Mouse (Mus musculus) liver, embryonic 11.5 days (tissue): ENCODE results near the gene Spon2. TPM values are rescaled to one million over a fixed set of nuclear protein-coding genes. Genes with fewer than 3 reads are reported as not detected.

Experiments
- ATAC-seq: fragments of 200-750 bp; cut with Nextera tagmentation; replicated peaks from 2 replicates; pipeline ENCODE4 v1.8.0; 2017; ENCODE audit warnings: moderate number of reproducible peaks, mild to moderate bottlenecking, moderate TSS enrichment, moderate library complexity; ENCODE audit not compliant: low FRiP score
- DNase-seq: peaks from one replicate; pipeline ENCODE4 v3.0.0-alpha.2; 2017; ENCODE audit warnings: low spot score
- H3K27ac ChIP-seq: fragments of 300-500 bp; sonication (generic); 2 replicates; pipeline ENCODE4 v1.5.1; 2014; ENCODE audit warnings: mild to moderate bottlenecking, low read depth, low read length, control low read depth
- H3K27me3 ChIP-seq: fragments of 300-500 bp; sonication (generic); replicated peaks from 2 replicates; pipeline ENCODE4 v1.6.1; 2014; ENCODE audit warnings: low read length, mixed read lengths; ENCODE audit not compliant: control insufficient read depth, insufficient read depth
- H3K36me3 ChIP-seq: fragments of 300-500 bp; sonication (generic); 2 replicates; pipeline ENCODE4 v1.6.1; 2014; ENCODE audit warnings: mild to moderate bottlenecking, low read length, moderate library complexity, mixed read lengths; ENCODE audit not compliant: control insufficient read depth, insufficient read depth
- H3K4me1 ChIP-seq: fragments of 300-500 bp; sonication (generic); replicated peaks from 2 replicates; pipeline ENCODE4 v1.6.1; 2014; ENCODE audit warnings: low read length, mixed read lengths; ENCODE audit not compliant: control insufficient read depth, insufficient read depth
- H3K4me2 ChIP-seq: fragments of 300-500 bp; sonication (generic); 2 replicates; pipeline ENCODE4 v1.6.1; 2014; ENCODE audit warnings: mild to moderate bottlenecking, control low read depth, moderate library complexity
- H3K4me3 ChIP-seq: fragments of 300-500 bp; sonication (generic); 2 replicates; pipeline ENCODE4 v1.5.1; 2014; ENCODE audit warnings: low read depth, low read length, control low read depth
- H3K9ac ChIP-seq: fragments of 300-500 bp; sonication (generic); 2 replicates; pipeline ENCODE4 v1.6.1; 2014; ENCODE audit warnings: low read depth, low read length, control low read depth
- H3K9me3 ChIP-seq: fragments of 300-500 bp; sonication (generic); 2 replicates; pipeline ENCODE4 v1.6.1; 2016; ENCODE audit warnings: low read length, inconsistent platforms, mixed read lengths; ENCODE audit not compliant: control insufficient read depth
- WGBS: fragments of 180-500 bp; shearing (Covaris S2); extraction: QIAGEN DNeasy Blood & Tissue Kit; methylation state at CpG from one replicate; pipeline ENCODE4 v1.1.7; 2014; 5-methylcytosine and 5-hydroxymethylcytosine counted together
- polyA plus RNA-seq: library from polyadenylated mRNA; unstranded; fragments of >200 nt; fragmentation: Nextera tagmentation; extraction: Ambion mirVana; gene quantifications from 2 replicates; pipeline ENCODE4 v1.2.1, GENCODE M21; 2014

Gene Spon2
- polyA plus RNA-seq, 1 experiment from 2014 or later: 7.5 TPM

DNA sequence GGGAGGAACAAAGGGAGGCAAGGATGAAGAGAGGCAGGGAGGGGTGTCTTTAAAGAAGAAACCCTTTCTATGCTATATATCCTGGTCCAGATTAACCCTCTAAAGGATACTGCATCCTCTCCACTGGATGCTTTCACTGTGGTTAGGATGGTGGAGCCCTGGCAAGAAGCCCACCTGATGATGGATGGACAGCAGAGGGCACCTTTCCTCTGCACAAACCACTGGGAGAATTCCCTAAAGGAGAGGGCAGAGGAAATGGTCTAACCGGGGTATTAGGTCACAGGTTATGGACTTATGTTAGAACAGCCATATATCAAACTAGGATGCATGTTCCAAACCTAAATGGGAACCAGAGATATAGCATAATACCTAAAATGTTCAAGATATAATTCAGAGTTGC lies 18.2 kb downstream of the Spon2 start:
- H3K36me3 ChIP-seq: no peaks in the 10 kb centered on the region
- H3K4me1 ChIP-seq: peaks cover 4% of the 10 kb centered on the region; the same call in 1 of the 2 replicates
- 55% methylated on average over 1 of the region's 1 CpGs for WGBS
- H3K4me2 ChIP-seq: no peak overlapping the region
- H3K4me3 ChIP-seq: no peak overlapping the region
- DNase-seq (no peak), ATAC-seq (no peak)
- H3K27me3 ChIP-seq: no peaks in the 10 kb centered on the region
- no peak overlapping the region for H3K9ac ChIP-seq
- no peak overlapping the region for H3K27ac ChIP-seq
- no peaks in the 10 kb centered on the region for H3K9me3 ChIP-seq

DNA sequence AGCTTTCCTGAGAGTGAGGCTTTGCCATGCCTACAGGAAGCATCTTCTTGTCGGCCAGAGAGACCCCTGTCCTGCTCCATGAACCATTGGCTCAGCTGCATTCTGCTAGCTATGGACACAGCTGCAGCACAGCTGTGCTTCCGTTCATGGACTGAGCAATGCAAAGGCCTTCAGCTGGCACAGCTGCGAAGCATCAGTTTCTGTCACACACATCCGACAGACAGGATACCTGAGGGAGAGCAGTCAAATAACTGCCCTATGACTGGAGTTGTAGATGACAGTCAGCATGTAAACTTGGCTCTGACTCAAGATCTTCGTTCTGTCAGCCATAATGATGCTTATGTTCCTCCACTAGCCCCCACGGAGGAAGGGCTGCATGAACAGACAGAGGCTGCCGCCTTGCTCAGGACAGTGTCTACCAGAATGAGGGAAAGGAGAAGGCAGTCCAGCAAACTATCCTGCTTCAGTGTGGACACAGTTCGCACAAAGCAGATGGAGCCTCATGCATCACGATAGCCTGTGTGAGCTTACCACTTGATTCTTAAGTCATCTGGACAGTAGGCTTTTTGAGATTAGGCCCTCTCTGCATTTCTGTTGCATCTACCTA lies 22.9 kb downstream of the Spon2 start:
- no peak overlapping the region for H3K4me3 ChIP-seq
- DNase-seq (no peak), ATAC-seq (no peak)
- H3K36me3 ChIP-seq: no peaks in the 10 kb centered on the region
- no peaks in the 10 kb centered on the region for H3K27me3 ChIP-seq
- 74% methylated on average over 9 of the region's 9 CpGs for WGBS
- H3K9ac ChIP-seq: no peak overlapping the region
- H3K4me1 ChIP-seq: peaks cover 5% of the 10 kb centered on the region; the same call in 1 of the 2 replicates
- H3K9me3 ChIP-seq: no peaks in the 10 kb centered on the region
- H3K27ac ChIP-seq: no peak overlapping the region
- H3K4me2 ChIP-seq: no peak overlapping the region

DNA sequence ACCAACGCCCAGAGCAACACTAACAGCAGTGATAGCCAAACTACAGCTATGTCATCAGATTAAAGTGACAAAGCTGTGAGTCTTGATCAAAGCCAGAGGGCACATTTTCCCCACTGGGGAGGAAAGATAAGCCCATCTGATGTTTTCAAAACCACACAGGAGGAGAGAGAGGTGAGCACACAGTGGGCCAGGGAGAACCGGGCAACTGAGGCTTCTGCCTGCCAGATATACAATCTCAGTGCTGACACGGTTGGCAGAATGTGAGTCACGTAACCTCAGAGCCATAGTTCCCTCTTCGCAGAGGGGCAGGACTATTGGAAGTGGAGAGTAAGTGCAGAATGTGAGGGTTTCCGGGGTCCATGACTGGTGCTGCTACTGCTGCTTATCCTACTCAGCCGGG lies 24.7 kb downstream of the Spon2 start:
- Histone ChIP-seq H3K27me3 (no peaks in the 10 kb centered on the region), H3K9ac (no peak overlapping the region), H3K4me3 (no peak overlapping the region), H3K36me3 (no peaks in the 10 kb centered on the region), H3K4me2 (0 out of 2 replicates have a peak overlapping the region, but pooled peaks have one; percentile 8), H3K9me3 (no peaks in the 10 kb centered on the region), H3K27ac (no peak overlapping the region), H3K4me1 (peaks cover 5% of the 10 kb centered on the region; the same call in 1 of the 2 replicates)
- WGBS: 6% methylated on average over 7 of the region's 7 CpGs
- ATAC-seq (0 out of 2 replicates have a peak, but pooled peaks have one; percentile 39), DNase-seq (no peak)

Other genes starting within 250 kb of the Spon2 start
- gene Ywhah, start 199.6 kb downstream of the Spon2 start, polyA plus RNA-seq: 361 and 380 TPM in 2 replicates
- not detected in 2 replicates for gene Slc5a1, start 114.2 kb downstream of the Spon2 start, polyA plus RNA-seq
- gene Ctbp1, start 56.5 kb upstream of the Spon2 start, polyA plus RNA-seq: 322 and 344 TPM in 2 replicates
- gene Maea, start 117.1 kb upstream of the Spon2 start, polyA plus RNA-seq: 103 and 106 TPM in 2 replicates
- gene Uvssa, start 160.1 kb upstream of the Spon2 start, polyA plus RNA-seq: 4.9 and 5.6 TPM in 2 replicates
- not detected in 2 replicates for gene Nkx1-1, start 215.5 kb upstream of the Spon2 start, polyA plus RNA-seq